Mouse (Mus musculus): Measurements from ENCODE around the gene Rbmx. TPM values are rescaled to one million over a fixed set of nuclear protein-coding genes. Genes with fewer than 3 reads are reported as not detected.

Gene Rbmx
- total RNA-seq, 4 experiments from 2014 or later: 10.7 to 13.8 (median 11.9) TPM

Other genes with a start within 250 kb of the Rbmx start
- gene Cd40lg, start 180.9 kb downstream of the Rbmx start, total RNA-seq (2022): not detected
- 10 to 100 TPM; 49.8 to 54.1 (median 52.0) TPM for gene Arhgef6, start 54.3 kb downstream of the Rbmx start, total RNA-seq (2022)
- not detected for gene Gm364, start 16.1 kb upstream of the Rbmx start, total RNA-seq (2022)
- not detected for gene Gpr101, start 110.7 kb upstream of the Rbmx start, total RNA-seq (2022)